Mouse (Mus musculus): Measurements from ENCODE around the gene Cd82.

GRCm38 (mm10) chr2:93466314-93466713, 3.4 kb upstream of the Cd82 start:
- TF ChIP-seq CTCF (IDR thresholded peaks at IDR 0.05; ENCODE audit: low read depth, low read length) (no peak), GATA1 (IDR thresholded peaks at IDR 0.05; ENCODE audit: borderline replicate concordance, low read length) (no peak), POLR2AphosphoS5 (IDR thresholded peaks at IDR 0.05; ENCODE audit: insufficient replicate concordance, low read depth, low read length) (no peak)
